Mouse (Mus musculus) heart, embryonic 12.5 days (tissue): ENCODE measurements around the gene Hspb1. TPM values are rescaled to one million over a fixed set of nuclear protein-coding genes. Genes with fewer than 3 reads are reported as not detected.
A peak's percentile ranks its signal among the peaks of the same experiment; 100 is the strongest.

Source experiments
- ATAC-seq: fragments of 200-750 bp; cut with Nextera tagmentation; 2 replicates; pipeline ENCODE4 v1.8.0; 2017; ENCODE audit warnings: moderate TSS enrichment, moderate library complexity; ENCODE audit not compliant: insufficient number of reproducible peaks, low FRiP score
- H3K27ac ChIP-seq: fragments of 300-500 bp; sonication (generic); 2 replicates; pipeline ENCODE4 v1.5.1; 2016; ENCODE audit warnings: mild to moderate bottlenecking, moderate library complexity; ENCODE audit not compliant: poor library complexity, severe bottlenecking
- H3K27me3 ChIP-seq: fragments of 300-500 bp; sonication (generic); replicated peaks from 2 replicates; pipeline ENCODE4 v1.6.1; 2016; ENCODE audit warnings: mild to moderate bottlenecking, moderate library complexity
- H3K36me3 ChIP-seq: fragments of 300-500 bp; sonication (generic); 2 replicates; pipeline ENCODE4 v1.6.1; 2016; ENCODE audit warnings: mild to moderate bottlenecking, moderate library complexity
- H3K4me1 ChIP-seq: fragments of 300-500 bp; sonication (generic); replicated peaks from 2 replicates; pipeline ENCODE4 v1.6.1; 2016; ENCODE audit warnings: mild to moderate bottlenecking
- H3K4me2 ChIP-seq: fragments of 300-500 bp; sonication (generic); 2 replicates; pipeline ENCODE4 v1.6.1; 2016; ENCODE audit warnings: mild to moderate bottlenecking, moderate library complexity
- H3K4me3 ChIP-seq: fragments of 300-500 bp; sonication (generic); 2 replicates; pipeline ENCODE4 v1.5.1; 2016; ENCODE audit warnings: mild to moderate bottlenecking
- H3K9ac ChIP-seq: fragments of 300-500 bp; sonication (generic); 2 replicates; pipeline ENCODE4 v1.6.1; 2016; ENCODE audit warnings: mild to moderate bottlenecking, moderate library complexity
- H3K9me3 ChIP-seq: fragments of 300-500 bp; sonication (generic); replicated peaks from 2 replicates; pipeline ENCODE4 v1.6.1; 2016; ENCODE audit warnings: mild to moderate bottlenecking, moderate library complexity
- WGBS: fragments of 180-500 bp; shearing (Covaris S2); methylation state at CpG from one replicate; pipeline ENCODE4 v1.1.7; 2016; 5-methylcytosine and 5-hydroxymethylcytosine counted together
- polyA plus RNA-seq: library from polyadenylated mRNA; unstranded; fragments of >200 nt; fragmentation: Nextera tagmentation; extraction: Ambion mirVana; gene quantifications from 2 replicates; pipeline ENCODE4 v1.2.1, GENCODE M21; 2016

The Hspb1 gene
- polyA plus RNA-seq, 1 experiment from 2014 or later: 1,021 TPM

DNA sequence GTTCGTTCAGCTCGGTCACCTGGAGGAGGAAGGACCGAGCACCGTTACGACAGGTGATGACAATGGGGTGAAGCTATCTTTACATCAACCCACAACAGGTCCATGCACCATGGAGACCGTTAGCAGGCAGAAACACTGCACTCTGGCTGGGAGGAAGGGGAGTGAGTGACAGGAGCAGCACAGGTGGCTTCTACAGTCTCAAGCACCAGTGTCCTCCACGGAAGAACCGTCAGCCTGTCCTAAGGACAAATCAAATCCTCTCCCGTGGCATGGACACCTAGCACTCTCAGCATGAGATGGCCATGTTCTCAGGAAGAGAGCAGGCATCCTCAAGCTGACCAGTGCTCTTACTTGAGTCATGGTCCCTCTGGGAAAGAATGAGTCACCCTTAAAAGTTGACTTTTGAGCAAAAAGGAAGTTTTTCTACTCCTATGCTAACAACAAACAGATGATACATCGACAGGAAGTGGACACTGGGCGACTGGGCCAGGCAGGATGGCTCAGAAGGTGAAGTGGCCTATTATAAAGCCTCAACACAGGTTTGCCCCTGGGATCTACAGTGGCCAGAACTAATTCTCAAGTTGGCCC is 24.0 kb downstream of the Hspb1 start:
- peaks cover 57% of the 10 kb centered on the region for H3K36me3 ChIP-seq
- H3K4me1 ChIP-seq: peaks cover 61% of the 10 kb centered on the region
- no peaks in the 10 kb centered on the region for H3K27me3 ChIP-seq
- no peak overlapping the region for H3K4me3 ChIP-seq
- H3K9me3 ChIP-seq: no peaks in the 10 kb centered on the region
- no peak overlapping the region for H3K9ac ChIP-seq
- WGBS: 78% methylated on average over 11 of the region's 11 CpGs
- H3K4me2 ChIP-seq: no peak overlapping the region
- ATAC-seq: no peak
- no peak overlapping the region for H3K27ac ChIP-seq

DNA sequence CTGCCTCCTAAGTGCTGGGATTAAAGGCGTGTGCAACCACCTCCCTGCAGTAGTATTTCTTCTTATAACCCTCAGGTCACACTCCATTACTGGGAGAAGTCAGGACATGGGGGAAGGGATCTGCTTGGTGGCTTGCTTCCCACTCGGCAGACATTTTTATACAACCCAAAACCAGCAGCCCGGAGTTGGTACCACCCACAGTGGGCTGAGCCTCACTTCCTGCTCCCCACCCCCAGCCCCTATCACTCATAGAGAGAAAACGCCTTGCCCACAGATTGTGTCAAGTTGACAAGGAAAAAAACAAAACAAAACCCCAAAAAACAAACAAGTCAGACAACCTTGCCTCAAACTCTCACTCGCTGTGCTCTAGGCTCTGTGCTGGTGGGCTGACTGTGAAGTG is 25.5 kb downstream of the Hspb1 start:
- H3K4me2 ChIP-seq: no peak overlapping the region
- 68% methylated on average over 5 of the region's 5 CpGs for WGBS
- ATAC-seq: no peak
- no peak overlapping the region for H3K9ac ChIP-seq
- H3K27ac ChIP-seq: peak overlapping the region; percentile 92
- no peaks in the 10 kb centered on the region for H3K9me3 ChIP-seq
- no peak overlapping the region for H3K4me3 ChIP-seq
- peaks cover 57% of the 10 kb centered on the region for H3K4me1 ChIP-seq
- H3K27me3 ChIP-seq: no peaks in the 10 kb centered on the region
- peaks cover 60% of the 10 kb centered on the region for H3K36me3 ChIP-seq

DNA sequence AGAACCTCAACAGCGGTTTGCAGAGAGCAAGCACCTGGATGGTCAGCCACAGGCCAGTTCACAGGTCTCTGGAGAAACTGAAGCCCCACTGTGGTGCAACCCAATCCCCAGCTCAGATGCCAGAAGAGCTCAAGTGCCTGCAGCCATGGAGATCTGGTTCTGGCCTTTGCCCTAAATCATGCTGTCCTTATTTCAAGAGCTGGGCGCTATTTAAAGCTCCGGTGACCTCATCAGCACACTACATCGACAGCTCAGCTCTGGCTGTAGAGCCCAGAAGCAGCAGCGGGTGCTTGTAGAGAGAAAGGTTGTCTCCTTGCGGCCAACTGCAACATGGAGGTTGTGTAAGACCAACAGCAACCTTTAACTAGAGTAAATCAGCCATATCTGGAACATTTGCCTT is 26.4 kb downstream of the Hspb1 start:
- Histone ChIP-seq H3K4me3 (no peak overlapping the region), H3K27ac (peak overlapping the region; percentile 92), H3K9ac (peak overlapping the region; percentile 35; the same call in 1 of the 2 replicates), H3K36me3 (peaks cover 61% of the 10 kb centered on the region), H3K4me1 (peaks cover 53% of the 10 kb centered on the region), H3K9me3 (no peaks in the 10 kb centered on the region), H3K27me3 (no peaks in the 10 kb centered on the region), H3K4me2 (peak overlapping the region; percentile 41)
- ATAC-seq: peak; percentile 56
- 49% methylated on average over 6 of the region's 6 CpGs for WGBS

DNA sequence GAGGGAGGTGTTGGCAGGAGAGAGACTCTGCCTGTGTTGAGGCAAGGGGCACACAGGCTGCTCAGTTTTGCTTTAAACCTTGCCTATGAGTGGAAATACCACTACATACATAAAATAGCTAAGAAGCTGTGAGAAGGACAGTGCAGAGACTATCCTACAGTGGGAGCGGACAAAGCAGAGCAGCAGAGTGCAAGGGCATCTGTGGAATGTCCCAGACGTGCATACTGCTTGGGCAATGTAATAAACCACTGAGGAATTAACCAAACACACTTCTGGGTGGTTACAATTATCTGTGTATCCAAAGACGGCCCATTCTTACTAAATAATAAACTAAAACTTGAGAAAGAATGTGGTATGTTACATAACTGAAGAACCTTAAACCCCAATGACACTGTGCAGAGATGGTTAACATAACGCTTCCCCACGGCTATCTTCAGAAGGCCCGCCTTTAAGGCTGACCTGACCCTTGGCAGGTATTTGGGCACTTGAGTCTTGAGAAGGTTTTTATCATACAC is 28.4 kb downstream of the Hspb1 start:
- Histone ChIP-seq H3K4me3 (no peak overlapping the region), H3K36me3 (peaks cover 60% of the 10 kb centered on the region), H3K4me1 (peaks cover 53% of the 10 kb centered on the region), H3K27me3 (no peaks in the 10 kb centered on the region), H3K27ac (peak overlapping the region; percentile 69), H3K9me3 (no peaks in the 10 kb centered on the region), H3K9ac (0 out of 2 replicates have a peak overlapping the region, but pooled peaks have one; percentile 20), H3K4me2 (no peak overlapping the region)
- 74% methylated on average over 6 of the region's 6 CpGs for WGBS
- no peak for ATAC-seq

DNA sequence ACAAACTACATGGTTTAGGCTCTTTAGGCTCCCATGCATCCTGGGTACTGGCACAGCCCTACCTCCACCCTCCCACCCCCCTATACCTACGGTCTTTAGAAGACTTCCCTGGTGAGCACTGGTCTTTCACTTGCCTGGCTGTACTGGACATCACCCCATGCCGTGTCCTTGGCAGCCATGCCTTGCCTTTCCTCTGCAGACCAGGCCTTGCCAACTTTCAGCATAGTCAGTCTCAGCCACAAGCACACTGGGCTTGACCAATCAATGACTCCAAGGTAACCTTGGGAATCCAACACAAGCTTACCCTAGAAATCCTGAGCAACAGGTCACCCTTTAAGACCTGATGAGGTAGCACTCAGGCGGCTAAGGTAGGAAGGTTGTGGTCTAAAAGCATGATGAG is 28.9 kb downstream of the Hspb1 start:
- Histone ChIP-seq H3K4me1 (peaks cover 56% of the 10 kb centered on the region), H3K9me3 (no peaks in the 10 kb centered on the region), H3K4me3 (no peak overlapping the region), H3K4me2 (no peak overlapping the region), H3K9ac (0 out of 2 replicates have a peak overlapping the region, but pooled peaks have one; percentile 20), H3K36me3 (peaks cover 60% of the 10 kb centered on the region), H3K27ac (peak overlapping the region; percentile 34; the same call in 1 of the 2 replicates), H3K27me3 (no peaks in the 10 kb centered on the region)
- 84% methylated on average over 3 of the region's 3 CpGs for WGBS
- ATAC-seq: no peak

DNA sequence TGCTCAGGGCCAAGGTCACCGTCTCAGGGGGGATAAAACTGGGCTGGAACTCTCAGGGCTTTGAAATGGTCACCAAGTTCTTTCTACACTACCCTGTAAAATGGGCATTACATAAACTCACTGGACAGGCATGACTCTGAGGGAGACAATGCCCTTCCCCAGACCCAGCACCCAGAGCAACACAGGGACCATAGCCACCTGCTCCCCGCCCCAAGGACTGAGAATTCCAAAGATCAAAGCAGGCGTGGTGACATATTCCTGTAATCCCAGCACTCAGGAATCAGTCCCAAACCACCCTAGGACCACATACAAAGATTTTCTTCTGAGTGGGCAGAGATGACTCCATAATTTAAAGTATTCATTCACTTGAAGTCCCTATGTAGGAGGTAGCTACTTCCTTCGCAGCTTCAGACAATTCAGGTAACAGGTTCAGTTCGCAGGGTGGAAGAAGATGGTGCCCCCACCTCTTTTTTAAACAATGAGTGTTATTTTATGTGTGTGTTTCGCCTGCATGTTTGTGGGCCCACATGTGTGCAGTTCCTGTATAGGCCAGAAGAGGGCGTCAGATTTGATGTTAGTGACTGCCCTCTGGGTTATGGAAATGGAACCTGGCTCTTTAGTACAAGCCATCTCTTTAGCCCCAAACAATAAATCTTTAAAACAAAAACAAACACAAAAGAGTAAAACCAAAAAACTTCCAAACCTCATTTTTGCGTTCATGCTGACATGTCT is 29.8 kb downstream of the Hspb1 start:
- Histone ChIP-seq H3K27me3 (no peaks in the 10 kb centered on the region), H3K4me2 (no peak overlapping the region), H3K4me3 (no peak overlapping the region)

DNA sequence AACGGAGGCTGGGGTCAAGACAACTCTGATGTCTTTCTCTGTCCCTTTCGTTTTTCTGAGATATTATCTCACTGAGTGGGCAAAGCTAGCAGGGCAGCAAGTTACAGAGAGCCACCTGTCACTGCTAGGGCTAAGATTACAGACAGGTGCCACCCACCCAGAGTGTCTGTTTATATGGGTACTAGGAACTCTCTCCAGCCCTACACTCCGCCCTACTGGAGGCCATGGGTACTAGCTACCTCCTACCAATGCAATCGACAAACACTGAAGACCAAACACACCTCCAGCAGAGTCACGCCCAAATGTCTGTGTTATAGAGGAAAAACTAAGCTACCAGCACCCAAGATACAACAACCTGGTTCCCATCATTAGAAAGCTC is 30.3 kb downstream of the Hspb1 start:
- Histone ChIP-seq H3K4me2 (no peak overlapping the region), H3K36me3 (peaks cover 66% of the 10 kb centered on the region), H3K27me3 (no peaks in the 10 kb centered on the region), H3K9me3 (no peaks in the 10 kb centered on the region), H3K4me1 (peaks cover 42% of the 10 kb centered on the region), H3K9ac (no peak overlapping the region), H3K4me3 (no peak overlapping the region), H3K27ac (no peak overlapping the region)
- 94% methylated on average over 5 of the region's 5 CpGs for WGBS
- ATAC-seq: no peak

More for the DNA sequence above, 29.8 kb downstream of the Hspb1 start:
- H3K27ac ChIP-seq: 0 out of 2 replicates have a peak overlapping the region, but pooled peaks have one; percentile 34
- WGBS: 92% methylated on average over 8 of the region's 8 CpGs
- H3K9me3 ChIP-seq: no peaks in the 10 kb centered on the region
- H3K36me3 ChIP-seq: peaks cover 61% of the 10 kb centered on the region
- no peak for ATAC-seq
- peaks cover 47% of the 10 kb centered on the region for H3K4me1 ChIP-seq
- H3K9ac ChIP-seq: no peak overlapping the region

DNA sequence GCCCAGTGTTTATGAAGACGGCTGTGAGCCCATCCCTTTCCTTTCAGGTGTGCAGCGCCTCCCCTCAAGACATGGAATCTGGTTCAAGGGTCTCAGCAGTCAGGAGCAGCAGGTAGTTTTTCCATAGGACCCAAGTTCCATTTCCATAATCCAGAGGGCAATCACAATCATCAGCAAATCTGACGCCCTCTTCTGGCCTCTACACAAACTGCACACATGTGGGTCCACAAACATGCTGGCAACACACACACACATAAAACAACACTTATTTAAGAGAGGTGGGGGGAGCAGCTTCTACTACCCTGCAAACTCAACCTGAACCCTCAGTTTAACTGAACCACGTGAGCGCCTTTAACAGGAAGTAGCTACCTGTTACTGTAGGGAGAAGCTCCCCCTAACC is 30.9 kb downstream of the Hspb1 start:
- Histone ChIP-seq H3K27me3 (no peaks in the 10 kb centered on the region), H3K36me3 (peaks cover 71% of the 10 kb centered on the region), H3K9ac (no peak overlapping the region), H3K9me3 (no peaks in the 10 kb centered on the region), H3K27ac (no peak overlapping the region), H3K4me1 (peaks cover 36% of the 10 kb centered on the region), H3K4me2 (no peak overlapping the region), H3K4me3 (no peak overlapping the region)
- WGBS: 94% methylated on average over 5 of the region's 5 CpGs
- ATAC-seq: no peak

DNA sequence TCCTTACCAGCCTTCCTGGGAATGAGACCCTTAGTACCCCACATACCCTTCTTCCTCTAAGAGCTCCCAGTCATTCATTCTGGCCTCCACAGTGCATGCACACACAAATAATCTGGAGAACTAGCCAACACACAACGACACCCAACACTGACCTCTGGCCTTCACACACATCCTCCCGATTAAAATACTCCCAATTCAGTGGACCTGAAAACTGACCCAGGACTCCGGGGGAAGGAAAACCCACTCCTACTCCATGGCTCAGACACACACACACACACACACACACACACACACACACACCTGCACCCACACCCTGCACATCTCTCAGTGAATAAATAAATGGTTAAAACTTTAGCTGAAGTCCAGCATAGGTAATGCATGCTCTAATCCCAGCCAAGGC is 32.2 kb downstream of the Hspb1 start:
- ATAC-seq: no peak
- Histone ChIP-seq H3K9ac (no peak overlapping the region), H3K4me2 (no peak overlapping the region), H3K27ac (no peak overlapping the region), H3K9me3 (no peaks in the 10 kb centered on the region), H3K27me3 (no peaks in the 10 kb centered on the region), H3K4me3 (no peak overlapping the region), H3K36me3 (peaks cover 83% of the 10 kb centered on the region), H3K4me1 (peaks cover 23% of the 10 kb centered on the region)
- WGBS: 87% methylated on average over 3 of the region's 3 CpGs

DNA sequence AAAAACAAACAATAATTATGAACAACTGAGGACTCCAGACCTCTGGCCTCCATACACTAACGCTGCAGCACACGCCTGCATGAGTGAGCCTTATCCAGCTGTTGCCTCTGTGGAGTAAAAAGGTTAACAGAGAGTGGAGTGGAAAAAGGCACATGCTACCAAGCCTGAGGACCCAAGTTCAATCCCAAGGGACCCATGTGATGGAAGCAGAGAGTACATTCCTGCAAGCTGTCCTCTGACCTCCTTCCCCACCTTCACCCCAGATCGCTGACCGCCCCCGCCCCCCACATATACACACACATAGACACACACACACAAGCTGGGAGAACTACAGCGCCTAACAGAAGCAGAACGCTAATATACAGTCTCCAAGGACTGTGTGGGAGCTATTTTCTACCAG is 36.2 kb downstream of the Hspb1 start:
- Histone ChIP-seq H3K4me3 (no peak overlapping the region), H3K4me2 (no peak overlapping the region), H3K27ac (no peak overlapping the region), H3K9me3 (no peaks in the 10 kb centered on the region), H3K9ac (no peak overlapping the region), H3K36me3 (peaks cover 93% of the 10 kb centered on the region), H3K4me1 (peaks cover 5% of the 10 kb centered on the region; the same call in 1 of the 2 replicates), H3K27me3 (no peaks in the 10 kb centered on the region)
- WGBS: 94% methylated on average over 7 of the region's 7 CpGs
- ATAC-seq: no peak

DNA sequence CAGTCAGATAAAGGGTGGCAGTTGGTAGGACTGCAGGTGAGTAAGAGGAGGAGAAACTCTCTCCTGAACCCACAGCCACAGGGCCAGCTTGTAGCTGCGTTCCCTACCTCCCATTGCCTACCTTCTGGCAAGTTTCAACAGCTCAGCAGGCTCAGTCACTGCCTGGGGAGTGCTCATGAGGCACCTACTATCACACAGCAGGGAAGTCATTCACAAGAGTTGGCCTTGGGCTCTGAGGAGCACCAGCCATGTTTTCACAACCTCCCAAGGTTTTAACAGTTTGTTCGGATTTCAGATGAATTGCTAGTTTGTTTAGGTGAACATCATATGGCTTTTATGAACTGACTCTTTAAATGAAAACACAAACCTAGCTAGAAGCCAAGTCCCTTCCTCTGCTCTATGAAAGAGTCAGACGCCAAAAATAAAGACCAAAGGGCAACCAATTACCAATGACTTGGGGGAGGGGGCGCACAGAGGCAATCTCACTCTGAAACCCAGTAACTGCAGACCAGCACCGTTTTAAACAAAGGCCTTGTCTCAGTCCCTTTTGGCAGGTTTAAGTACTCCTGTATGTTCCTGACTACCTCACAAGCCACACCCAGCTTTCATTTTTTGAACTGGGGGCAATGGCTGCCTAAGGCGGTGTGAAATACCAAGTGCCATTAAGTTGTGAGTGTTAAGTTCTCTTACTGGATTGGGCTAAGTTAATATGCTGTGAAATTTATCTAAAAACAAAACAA is 42.1 kb downstream of the Hspb1 start:
- Histone ChIP-seq H3K27me3 (no peaks in the 10 kb centered on the region), H3K4me2 (no peak overlapping the region), H3K9ac (no peak overlapping the region), H3K36me3 (peaks cover 71% of the 10 kb centered on the region), H3K4me1 (peaks cover 16% of the 10 kb centered on the region), H3K4me3 (no peak overlapping the region), H3K9me3 (no peaks in the 10 kb centered on the region), H3K27ac (no peak overlapping the region)
- no peak for ATAC-seq
- WGBS: 74% methylated on average over 6 of the region's 6 CpGs
